Mouse (Mus musculus) liver, embryonic 14.5 days (tissue): ENCODE data around the gene Olfr548-ps1. TPM values are rescaled to one million over a fixed set of nuclear protein-coding genes. Genes with fewer than 3 reads are reported as not detected.
"Not testable (repeated sequence)": the region's sequence is repeated elsewhere in the genome, so short reads cannot be mapped to it uniquely, and the experiment has no call there.

Experiments used
- ATAC-seq: fragments of 200-750 bp; cut with Nextera tagmentation; 2 replicates; pipeline ENCODE4 v1.8.0; 2017; ENCODE audit warnings: moderate number of reproducible peaks, mild to moderate bottlenecking, moderate library complexity; ENCODE audit not compliant: insufficient read depth
- DNase-seq, 3 experiments: peaks; one replicate each; pipeline ENCODE4 v3.0.0-alpha.2; 2012 to 2013; ENCODE audit warnings: low read depth in 3 of 3, low spot score in 3 of 3
- H3K27ac ChIP-seq: fragments of 300-500 bp; sonication (generic); 2 replicates; pipeline ENCODE4 v1.5.1; 2014; ENCODE audit warnings: moderate library complexity, mild to moderate bottlenecking, control low read depth, inconsistent platforms
- H3K27me3 ChIP-seq: fragments of 300-500 bp; sonication (generic); 2 replicates; pipeline ENCODE4 v1.6.1; 2014; ENCODE audit warnings: mild to moderate bottlenecking, low read length, moderate library complexity; ENCODE audit not compliant: control insufficient read depth, insufficient read depth
- H3K36me3 ChIP-seq: fragments of 300-500 bp; sonication (generic); replicated peaks from 2 replicates; pipeline ENCODE4 v1.6.1; 2014; ENCODE audit warnings: low read depth; ENCODE audit not compliant: control insufficient read depth, insufficient read depth
- H3K4me1 ChIP-seq, 2 experiments: fragments of 200-500 bp in 1 of 2; fragments of 300-500 bp in 1 of 2; sonication (generic) in 1 of 2; replicated peaks; 2 replicates each; pipeline ENCODE4 v1.6.1; 2012 to 2014; ENCODE audit warnings: antibody characterized with exemption in 1 of 2, inconsistent platforms in 1 of 2, low read length in 1 of 2; ENCODE audit not compliant: control insufficient read depth in 2 of 2, insufficient read depth in 2 of 2
- H3K4me2 ChIP-seq: fragments of 300-500 bp; sonication (generic); 2 replicates; pipeline ENCODE4 v1.6.1; 2014; ENCODE audit warnings: low read depth, mild to moderate bottlenecking, control low read depth, moderate library complexity
- H3K4me3 ChIP-seq, 2 experiments: fragments of 200-500 bp in 1 of 2; fragments of 300-500 bp in 1 of 2; sonication (generic) in 1 of 2; 2 replicates each; pipeline ENCODE4 v1.5.1; 2012 to 2014; ENCODE audit warnings: low read depth in 2 of 2, low read length in 2 of 2, mild to moderate bottlenecking in 2 of 2, control low read depth in 1 of 2, inconsistent platforms in 1 of 2, moderate library complexity in 1 of 2; ENCODE audit not compliant: insufficient read depth in 1 of 2
- H3K9ac ChIP-seq: fragments of 300-500 bp; sonication (generic); replicated peaks from 2 replicates; pipeline ENCODE4 v1.6.1; 2014; ENCODE audit warnings: mild to moderate bottlenecking, control low read depth, moderate library complexity
- H3K9me3 ChIP-seq: fragments of 300-500 bp; sonication (generic); 2 replicates; pipeline ENCODE4 v1.6.1; 2016; ENCODE audit warnings: low read length, mixed read lengths; ENCODE audit not compliant: control insufficient read depth
- CTCF ChIP-seq: IDR thresholded peaks from 2 replicates; pipeline ENCODE4 v1.5.1; 2016; ENCODE audit warnings: antibody characterized with exemption, low read depth, control low read depth
- EP300 ChIP-seq: IDR thresholded peaks from 2 replicates; pipeline ENCODE4 v1.6.1; 2016; ENCODE audit warnings: antibody characterized with exemption, low read depth
- WGBS: fragments of 180-500 bp; shearing (Covaris S2); extraction: QIAGEN DNeasy Blood & Tissue Kit; methylation state at CpG from one replicate; pipeline ENCODE4 v1.1.7; 2014; ENCODE audit not compliant: insufficient replicate concordance; 5-methylcytosine and 5-hydroxymethylcytosine counted together
- polyA plus RNA-seq, 2 experiments: library from polyadenylated mRNA; depleted of rRNA in 1 of 2; stranded (reverse) in 1 of 2; unstranded in 1 of 2; fragments of >200 nt; fragmentation: Nextera tagmentation in 1 of 2; extraction: Ambion mirVana in 1 of 2; gene quantifications; 2 replicates each; pipeline versions ENCODE4 v1.2.1 to v1.2.3; 2012 to 2014

Gene Olfr548-ps1
- polyA plus RNA-seq (2012; rRNA removed): not detected in 2 replicates
- polyA plus RNA-seq (2014; fragmentation: Nextera tagmentation; extraction: Ambion mirVana): not detected in 2 replicates

DNA sequence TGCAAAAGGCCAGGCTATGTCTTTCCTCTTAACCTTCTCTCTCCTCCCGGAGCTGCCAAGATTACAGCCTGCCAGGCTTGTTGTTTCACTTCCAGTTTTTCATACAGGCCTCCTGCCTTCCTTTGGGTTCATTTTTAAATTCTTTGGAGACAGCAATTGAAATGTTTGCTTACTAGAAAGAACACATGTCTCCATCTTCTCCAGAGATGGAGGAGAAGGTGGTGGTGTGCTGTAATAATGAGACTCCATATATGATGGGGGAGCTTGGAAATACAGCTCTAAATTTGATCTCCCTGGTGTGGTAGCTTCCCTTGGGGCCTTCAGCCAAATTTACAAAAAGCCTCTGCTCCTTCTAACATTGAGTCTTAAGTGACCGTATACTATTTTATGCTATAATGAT lies at the start of gene Olfr548-ps1:
Gene Olfr548-ps1 (plus strand): TSS at position 301 of the 400 bp plus-strand sequence.
- WGBS: 48% methylated on average over 2 of the region's 2 CpGs
- H3K9ac ChIP-seq: no peak within 1 kb of the TSS

DNA sequence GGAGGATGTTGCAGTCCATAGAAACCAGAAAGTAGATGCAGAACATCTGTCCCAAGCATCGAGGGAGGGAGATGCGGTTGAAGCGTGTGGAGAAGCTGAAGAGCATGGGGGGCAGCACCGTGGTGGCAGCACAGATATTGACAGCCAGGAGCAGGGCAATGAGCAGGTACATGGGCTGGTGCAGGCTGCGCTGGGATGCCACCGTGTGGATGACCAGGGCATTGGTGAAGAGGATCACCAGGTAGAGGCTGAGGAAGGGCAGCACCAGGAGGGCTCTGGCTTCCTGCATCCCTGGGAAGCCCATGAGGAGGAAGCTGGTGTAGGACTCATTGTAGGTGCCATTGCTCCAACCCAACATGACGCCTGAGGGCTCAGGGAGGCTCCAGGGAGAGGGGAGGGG lies 46.3 kb upstream of the Olfr548-ps1 start:
- not testable (repeated sequence) for H3K27me3 ChIP-seq, H3K4me2 ChIP-seq, H3K4me1 ChIP-seq, H3K36me3 ChIP-seq, H3K27ac ChIP-seq, ATAC-seq, H3K4me3 ChIP-seq, DNase-seq, H3K9ac ChIP-seq, H3K9me3 ChIP-seq
- 33% methylated on average over 6 of the region's 7 CpGs for WGBS

More for the DNA sequence above, at the start of gene Olfr548-ps1:
- DNase-seq: no peak
- no peak within 1 kb of the TSS for H3K4me2 ChIP-seq
- no peak within 1 kb of the TSS for H3K4me3 ChIP-seq
- TF ChIP-seq EP300 (no peak), CTCF (no peak)
- no peak within 1 kb of the TSS for H3K27ac ChIP-seq
- H3K4me1 ChIP-seq: no peaks in the 10 kb centered on the region
- no peaks in the 10 kb centered on the region for H3K27me3 ChIP-seq
- no peaks in the 10 kb centered on the region for H3K36me3 ChIP-seq
- ATAC-seq: no peak
- no peaks in the 10 kb centered on the region for H3K9me3 ChIP-seq

DNA sequence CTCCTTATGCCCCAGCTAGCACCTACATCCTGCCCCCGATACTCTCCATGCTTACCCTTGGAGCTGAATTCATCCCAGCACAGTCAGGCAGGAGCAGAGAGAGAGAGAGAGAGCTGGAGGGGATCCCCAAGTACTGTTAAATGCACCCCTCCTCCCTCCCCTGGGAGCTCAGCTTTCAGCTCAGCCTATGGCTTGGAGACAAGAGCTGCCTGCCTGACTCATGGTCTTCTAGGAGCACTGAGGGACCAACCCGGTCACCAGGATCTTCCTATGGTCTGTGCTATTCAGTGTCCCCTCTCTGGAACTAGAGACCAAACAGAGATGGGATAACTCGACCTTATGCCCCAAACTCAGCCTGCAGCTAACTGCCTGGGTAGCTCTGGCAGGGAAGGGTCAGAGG lies 41.2 kb upstream of the Olfr548-ps1 start, which contains the start of gene Olfr545:
Gene Olfr545 (minus strand): TSS at position 101 of the 400 bp plus-strand sequence.
- H3K9ac ChIP-seq: no peak within 1 kb of the TSS
- no peaks in the 10 kb centered on the region for H3K27me3 ChIP-seq
- H3K27ac ChIP-seq: no peak within 1 kb of the TSS
- DNase-seq: no peak
- no peak for ATAC-seq
- 41% methylated on average over 3 of the region's 3 CpGs for WGBS
- no peak within 1 kb of the TSS for H3K4me2 ChIP-seq
- TF ChIP-seq CTCF (no peak), EP300 (no peak)
- no peaks in the 10 kb centered on the region for H3K4me1 ChIP-seq
- H3K36me3 ChIP-seq: no peaks in the 10 kb centered on the region
- no peaks in the 10 kb centered on the region for H3K9me3 ChIP-seq
- H3K4me3 ChIP-seq: no peak within 1 kb of the TSS

DNA sequence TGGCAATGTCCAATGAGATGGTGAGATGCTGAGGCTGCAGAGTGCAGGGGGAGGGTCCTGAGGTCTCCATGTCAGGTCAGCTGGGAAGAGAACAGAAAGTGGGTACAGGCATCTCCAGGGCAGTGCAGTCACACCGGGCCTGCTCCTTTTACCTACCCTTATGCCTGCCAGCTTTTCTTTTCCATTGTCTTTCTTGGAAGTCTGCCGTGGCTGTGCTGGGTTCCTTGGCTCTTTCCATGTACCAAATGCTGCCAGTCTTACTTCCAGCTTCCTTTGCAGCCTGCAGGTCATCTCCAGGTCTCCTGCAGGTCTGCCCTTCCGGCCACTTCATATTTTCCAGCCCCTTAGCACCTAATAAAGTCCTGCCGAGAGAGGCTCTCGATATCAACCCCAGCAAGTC lies 38.7 kb upstream of the Olfr548-ps1 start:
- no peak overlapping the region for H3K4me2 ChIP-seq
- H3K27me3 ChIP-seq: no peaks in the 10 kb centered on the region
- no peaks in the 10 kb centered on the region for H3K36me3 ChIP-seq
- ATAC-seq (no peak), DNase-seq (no peak)
- H3K9me3 ChIP-seq: no peaks in the 10 kb centered on the region
- H3K4me3 ChIP-seq: no peak overlapping the region
- WGBS: 57% methylated on average over 5 of the region's 5 CpGs
- H3K27ac ChIP-seq: no peak overlapping the region
- TF ChIP-seq EP300: no peak
- TF ChIP-seq CTCF: no peak
- no peaks in the 10 kb centered on the region for H3K4me1 ChIP-seq
- no peak overlapping the region for H3K9ac ChIP-seq

DNA sequence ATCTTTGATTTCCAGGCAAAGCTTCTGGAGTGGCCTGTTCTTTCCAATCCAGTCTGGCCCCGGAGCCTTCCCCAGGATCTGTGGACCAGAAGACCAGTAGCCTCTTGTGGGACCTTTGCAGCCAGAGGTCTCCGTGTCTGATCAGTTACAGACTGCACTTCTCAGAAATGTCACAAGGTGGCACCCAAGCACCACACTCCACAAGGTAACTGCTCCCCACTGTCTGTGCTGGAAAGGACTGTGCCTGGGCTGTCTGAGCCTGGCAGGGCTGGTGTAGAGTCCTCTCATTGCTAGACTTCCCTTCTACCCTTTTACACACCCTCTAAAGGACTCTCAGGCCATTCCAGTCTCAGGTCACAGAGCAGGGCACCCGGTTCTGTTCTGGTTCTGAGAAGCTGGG lies 33.8 kb upstream of the Olfr548-ps1 start:
- Histone ChIP-seq H3K4me1 (no peaks in the 10 kb centered on the region), H3K27me3 (no peaks in the 10 kb centered on the region), H3K4me3 (no peak overlapping the region), H3K9ac (no peak overlapping the region), H3K9me3 (no peaks in the 10 kb centered on the region), H3K36me3 (no peaks in the 10 kb centered on the region), H3K27ac (no peak overlapping the region), H3K4me2 (no peak overlapping the region)
- DNase-seq (peak; percentile 23 to 37 (median 29)), ATAC-seq (peak; percentile 47; the same call in 1 of the 2 replicates)
- no peak for TF ChIP-seq EP300
- peak; percentile 87 for TF ChIP-seq CTCF
- 36% methylated on average over 3 of the region's 3 CpGs for WGBS
